Mouse (Mus musculus) hindlimb bud, embryonic 11.5 days (tissue): ENCODE measurements around the gene Amt.
"Not testable (repeated sequence)": the region's sequence is repeated elsewhere in the genome, so short reads cannot be mapped to it uniquely, and the experiment has no call there.

Source experiments
- DNase-seq: peaks from one replicate; pipeline ENCODE4 v3.0.0-alpha.2; 2012; ENCODE audit warnings: low read depth, low spot score; ENCODE audit errors: extremely low spot score

The Amt gene

GRCm38 (mm10) chr9:108296453-108297355 lies at the start of gene Amt:
Gene Amt, plus strand, starts transcription at chr9:108296853.
- no peak for DNase-seq

DNA sequence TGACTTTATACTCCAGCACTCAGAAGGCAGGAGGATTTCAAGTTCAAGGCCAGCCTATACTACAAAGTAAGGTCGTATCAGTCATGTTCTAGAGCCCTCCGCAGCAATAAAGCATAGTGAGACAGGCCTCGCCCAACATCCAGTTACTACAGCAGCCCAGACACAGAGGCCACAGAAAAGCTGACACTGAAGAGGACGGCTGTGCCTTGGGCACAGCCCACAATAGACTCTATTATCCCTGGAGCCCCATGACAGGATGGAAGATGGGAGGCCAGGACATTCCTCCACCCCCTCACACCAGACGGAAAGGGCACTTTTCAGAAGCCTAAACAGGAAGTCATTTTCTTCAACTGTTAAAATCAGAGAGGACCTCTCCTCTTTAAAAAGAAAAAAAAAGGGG lies 47.7 kb upstream of the Amt start:
- no peak for DNase-seq

GRCm38 (mm10) chr9:108251877-108252276 lies 44.8 kb upstream of the Amt start:
- no peak for DNase-seq

DNA sequence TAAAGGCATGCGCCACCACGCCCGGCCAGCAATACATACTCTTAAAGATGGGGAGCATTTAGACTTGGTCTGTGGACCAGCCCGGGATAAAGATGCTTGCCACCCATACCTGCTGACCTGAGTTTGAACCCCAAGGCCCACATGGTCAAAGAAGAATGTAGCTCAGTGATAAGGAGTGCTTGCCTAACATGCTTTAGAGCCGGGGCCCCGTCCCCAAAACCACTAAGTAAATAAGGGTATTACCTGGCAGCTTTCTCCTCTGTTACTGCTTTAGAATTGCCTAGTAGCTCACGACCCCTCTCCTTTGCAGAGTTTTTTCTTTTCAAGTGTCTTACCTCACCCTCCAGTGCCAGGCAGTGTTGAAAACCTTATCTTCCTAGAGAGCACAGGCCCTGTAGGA lies 43.9 kb upstream of the Amt start:
- no peak for DNase-seq

DNA sequence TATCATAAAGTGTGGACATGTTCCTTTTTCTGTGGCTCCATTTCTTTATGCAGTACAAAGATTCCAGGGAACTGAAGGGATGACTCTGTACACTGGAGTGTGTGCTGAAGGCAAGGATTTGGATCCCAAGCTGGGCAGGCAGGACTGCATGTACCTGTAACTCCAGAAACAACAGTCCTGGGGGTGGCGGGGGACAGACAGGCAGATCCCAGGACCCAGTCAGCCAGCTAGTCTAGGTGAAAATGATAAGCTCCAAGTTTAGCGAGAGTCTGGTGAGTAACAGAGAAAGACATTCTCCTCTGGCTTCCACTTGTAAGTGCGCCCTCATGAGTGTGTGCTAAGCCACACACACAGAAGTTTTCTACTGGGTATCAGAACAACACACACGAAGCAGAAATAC lies 36.1 kb upstream of the Amt start:
- DNase-seq: no peak

DNA sequence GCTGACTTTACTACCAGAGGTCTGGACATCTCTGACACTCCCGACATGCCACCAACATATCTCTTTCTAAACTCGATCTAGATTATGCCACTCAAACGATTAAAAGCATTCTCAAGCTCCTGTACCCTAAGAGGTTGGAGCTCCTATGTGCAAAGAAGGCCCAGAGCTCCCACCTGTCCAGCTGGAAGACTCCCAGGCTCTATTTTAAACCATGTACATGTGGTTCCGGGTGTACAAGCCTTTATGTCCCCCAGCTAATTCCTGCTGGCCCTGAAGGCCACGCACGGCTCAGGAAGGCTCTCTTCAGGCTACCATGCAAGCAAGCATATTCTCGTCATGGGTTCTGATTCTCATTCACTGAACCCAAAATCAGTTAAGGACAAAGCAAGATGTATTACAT lies 34.8 kb upstream of the Amt start:
- DNase-seq: no peak

- DNase-seq: no peak
Measured at GRCm38 (mm10) chr9:108262494-108263049, 34.1 kb upstream of the Amt start.

DNA sequence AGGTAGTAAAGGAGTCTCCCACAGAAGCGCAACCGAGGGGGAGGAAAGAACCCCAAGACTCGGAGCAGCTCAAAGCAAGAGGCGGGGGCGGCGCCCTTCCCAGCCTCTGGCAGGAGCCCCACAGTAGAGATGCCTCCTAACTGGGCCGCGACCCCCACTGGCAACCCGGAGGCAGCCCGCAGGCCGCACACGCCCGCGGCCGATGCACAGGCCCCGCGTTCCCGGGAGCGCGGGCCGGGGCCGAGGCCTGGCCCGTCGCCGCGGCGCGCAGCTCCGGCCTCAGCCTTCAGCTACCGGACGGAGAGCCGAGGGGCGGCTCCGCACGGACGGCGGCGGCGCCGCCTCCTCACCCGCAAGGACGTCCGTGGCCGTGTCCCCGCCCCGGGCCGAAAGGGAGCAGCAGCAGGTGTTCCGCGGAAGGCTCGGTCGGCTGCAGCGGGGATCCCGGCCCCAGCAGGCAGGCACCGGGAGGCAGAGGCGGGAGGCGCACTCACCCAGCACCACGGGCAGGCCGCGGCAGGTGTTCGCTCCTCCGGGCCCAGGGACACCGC lies 33.4 kb upstream of the Amt start:
- no peak for DNase-seq

GRCm38 (mm10) chr9:108263690-108264190 lies 32.9 kb upstream of the Amt start, which contains the start of gene Dag1:
Gene Dag1, minus strand, starts transcription at chr9:108263958.
- peak; percentile 79 for DNase-seq

DNA sequence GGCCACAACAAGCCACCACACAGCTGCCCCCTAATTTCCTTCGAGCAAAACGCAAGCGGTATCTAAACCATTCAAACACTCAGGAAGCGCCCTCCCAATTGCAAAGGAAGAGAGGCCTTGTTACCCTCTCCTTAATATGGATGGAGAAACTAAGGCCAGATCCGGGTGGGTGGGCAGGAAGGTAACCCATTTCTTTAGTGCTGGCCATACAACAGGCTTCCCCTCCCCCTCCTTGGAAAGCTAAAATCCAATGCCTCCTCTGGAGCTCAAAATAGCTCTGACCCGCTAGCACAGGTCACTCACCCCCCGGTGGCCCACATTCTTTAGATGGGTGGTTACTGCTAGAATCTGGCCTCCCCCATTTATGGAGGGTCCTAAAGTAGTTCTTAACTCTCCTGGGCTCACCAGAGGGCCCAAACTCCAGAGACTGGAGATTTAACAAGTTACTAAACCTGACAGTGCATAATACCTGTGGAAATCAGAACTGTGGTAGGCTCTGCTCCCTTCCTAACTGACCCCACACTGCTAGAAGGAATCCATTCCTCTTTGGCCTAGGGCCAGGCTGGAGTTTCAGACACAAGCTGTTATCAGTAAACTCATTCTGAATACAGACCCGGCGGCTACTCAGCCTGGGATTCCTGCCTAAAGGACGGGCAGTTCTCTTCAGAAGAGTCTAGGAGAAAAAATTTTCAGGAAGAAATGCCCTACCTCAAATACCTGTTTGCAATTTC lies 32.3 kb upstream of the Amt start:
- peak; percentile 8 for DNase-seq

- DNase-seq: no peak
Measured at GRCm38 (mm10) chr9:108266261-108266935, 30.3 kb upstream of the Amt start.

DNA sequence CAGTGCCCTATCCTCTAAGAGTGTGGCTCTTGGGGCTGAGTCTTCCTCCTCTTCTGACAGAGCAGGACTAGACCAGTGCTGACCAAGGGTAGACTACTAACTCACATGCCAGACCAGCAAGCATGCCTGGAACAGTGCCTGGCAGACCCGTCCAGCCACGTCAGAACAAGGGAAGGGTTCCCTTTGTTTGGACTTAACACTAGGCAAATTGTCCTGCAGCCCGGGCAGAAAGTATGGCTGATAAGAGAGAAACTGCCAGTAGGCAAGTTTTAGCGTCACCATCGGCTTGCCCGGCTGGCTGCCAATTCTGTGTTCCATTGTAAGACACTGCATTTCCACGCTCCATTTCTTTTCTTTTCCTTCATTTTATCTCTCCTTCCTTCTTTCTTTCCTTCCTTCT lies 29.0 kb upstream of the Amt start:
- no peak for DNase-seq

DNA sequence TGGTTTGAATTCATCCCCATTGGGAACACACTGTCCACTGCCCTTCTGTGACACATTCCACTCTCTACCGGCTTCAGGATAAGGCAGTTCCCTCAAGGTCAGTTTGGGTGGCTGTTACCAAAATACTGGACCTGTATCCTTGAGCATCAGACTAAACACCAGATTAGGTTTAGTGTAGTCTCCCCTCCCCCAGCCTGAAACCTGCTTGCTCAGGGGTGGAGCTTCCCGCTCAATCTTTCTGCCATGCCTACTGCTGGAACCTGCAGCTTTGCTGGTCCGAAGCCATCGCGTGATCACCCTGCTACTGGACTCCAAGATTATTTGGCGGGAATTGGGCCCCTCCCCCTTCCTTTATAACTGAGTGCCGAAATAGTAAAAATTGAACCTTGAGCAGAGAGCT lies 28.0 kb upstream of the Amt start:
- DNase-seq: not testable (repeated sequence)

GRCm38 (mm10) chr9:108271941-108272340 lies 24.7 kb upstream of the Amt start:
- no peak for DNase-seq

- no peak for DNase-seq
Measured at GRCm38 (mm10) chr9:108272691-108273090, 24.0 kb upstream of the Amt start.

- no peak for DNase-seq
Measured at GRCm38 (mm10) chr9:108273485-108273884, 23.2 kb upstream of the Amt start.

DNA sequence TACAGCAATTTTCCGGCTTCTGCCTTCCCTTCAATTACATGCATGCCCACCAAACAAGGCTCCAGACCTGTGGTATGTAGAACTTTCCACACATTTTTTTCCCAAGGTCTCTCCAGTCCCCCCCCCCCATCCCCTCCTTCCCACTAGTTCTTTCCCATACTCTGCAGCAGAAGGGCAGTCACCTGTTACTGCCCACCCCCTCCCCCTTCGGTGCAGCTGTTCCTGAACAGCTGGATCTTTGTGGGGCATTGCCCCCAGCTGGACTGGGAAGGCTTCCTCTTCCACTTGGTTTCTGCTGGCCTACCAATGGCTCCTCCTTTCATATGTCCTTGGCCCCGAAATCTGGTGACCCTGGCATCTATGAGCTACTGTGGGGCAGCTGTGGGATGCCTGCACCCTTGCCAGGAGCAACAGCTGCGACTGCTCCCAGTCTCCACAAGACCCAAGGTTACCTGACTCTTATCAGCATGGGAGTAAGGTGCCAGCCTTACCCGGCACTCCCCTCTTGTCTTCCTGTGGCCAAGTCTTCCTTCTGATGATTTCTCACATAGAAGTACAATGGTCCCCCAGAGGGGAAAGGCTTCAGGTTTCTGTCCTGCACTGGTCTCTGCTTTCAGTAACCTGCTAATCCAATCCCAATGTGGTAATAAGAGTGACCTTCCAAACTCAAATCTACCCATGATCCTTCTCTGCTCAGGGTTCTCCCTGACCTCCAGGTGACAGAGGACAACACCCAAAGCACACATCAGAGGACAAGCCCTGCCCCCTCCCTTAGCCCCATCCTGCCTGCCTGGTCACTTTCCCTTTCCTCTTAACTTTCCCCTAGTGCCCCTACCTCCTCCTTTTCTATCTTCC lies 21.9 kb upstream of the Amt start:
- DNase-seq: no peak

DNA sequence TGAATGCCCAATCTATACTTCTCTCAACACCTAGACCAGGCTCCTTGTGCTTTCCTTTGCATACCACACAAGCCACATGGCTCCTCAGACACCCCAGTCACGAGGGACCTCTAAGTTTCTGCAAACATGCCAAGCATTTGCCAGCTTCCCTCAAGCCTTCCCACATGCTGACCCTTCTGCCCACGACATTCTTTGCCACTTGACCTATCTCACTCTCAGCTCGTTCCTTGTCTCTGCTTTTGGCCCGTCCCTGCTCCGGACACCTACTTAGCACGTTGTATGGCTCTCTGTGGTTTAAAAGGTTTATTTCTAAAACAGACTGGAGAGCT lies 21.4 kb upstream of the Amt start:
- no peak for DNase-seq

- no peak for DNase-seq
Measured at GRCm38 (mm10) chr9:108278697-108279450, 17.8 kb upstream of the Amt start.
